Mouse (Mus musculus) forebrain, embryonic 11.5 days (tissue): ENCODE measurements around the gene Lrrtm4. TPM values are rescaled to one million over a fixed set of nuclear protein-coding genes. Genes with fewer than 3 reads are reported as not detected.
A peak's percentile ranks its signal among the peaks of the same experiment; 100 is the strongest.

Experiments used
- ATAC-seq: fragments of 200-750 bp; cut with Nextera tagmentation; replicated peaks from 2 replicates; pipeline ENCODE4 v1.8.0; 2017; ENCODE audit warnings: moderate TSS enrichment; ENCODE audit not compliant: low FRiP score
- DNase-seq: peaks from one replicate; pipeline ENCODE4 v3.0.0-alpha.2; 2017; ENCODE audit warnings: low spot score
- H3K27ac ChIP-seq: fragments of 300-500 bp; sonication (generic); 2 replicates; pipeline ENCODE4 v1.5.1; 2014; ENCODE audit warnings: low read depth, low read length
- H3K27me3 ChIP-seq: fragments of 300-500 bp; sonication (generic); 2 replicates; pipeline ENCODE4 v1.6.1; 2014; ENCODE audit warnings: mild to moderate bottlenecking, low read length, mixed read lengths; ENCODE audit not compliant: control insufficient read depth, insufficient read depth
- H3K36me3 ChIP-seq: fragments of 300-500 bp; sonication (generic); 2 replicates; pipeline ENCODE4 v1.6.1; 2014; ENCODE audit warnings: mild to moderate bottlenecking, low read length, moderate library complexity, mixed read lengths; ENCODE audit not compliant: control insufficient read depth, insufficient read depth
- H3K4me1 ChIP-seq: fragments of 300-500 bp; sonication (generic); replicated peaks from 2 replicates; pipeline ENCODE4 v1.6.1; 2014; ENCODE audit warnings: low read length, mixed read lengths; ENCODE audit not compliant: control insufficient read depth, insufficient read depth
- H3K4me2 ChIP-seq: fragments of 300-500 bp; sonication (generic); 2 replicates; pipeline ENCODE4 v1.6.1; 2014; ENCODE audit warnings: low read depth, mild to moderate bottlenecking, low read length, moderate library complexity, mixed read lengths; ENCODE audit not compliant: severe bottlenecking
- H3K4me3 ChIP-seq: fragments of 300-500 bp; sonication (generic); 2 replicates; pipeline ENCODE4 v1.5.1; 2014; ENCODE audit warnings: low read depth, low read length
- H3K9ac ChIP-seq: fragments of 300-500 bp; sonication (generic); 2 replicates; pipeline ENCODE4 v1.6.1; 2014; ENCODE audit warnings: low read length
- H3K9me3 ChIP-seq: fragments of 300-500 bp; sonication (generic); 2 replicates; pipeline ENCODE4 v1.6.1; 2016; ENCODE audit warnings: low read length, mixed read lengths; ENCODE audit not compliant: control insufficient read depth
- WGBS: fragments of 180-500 bp; shearing (Covaris S2); extraction: QIAGEN DNeasy Blood & Tissue Kit; methylation state at CpG from one replicate; pipeline ENCODE4 v1.1.7; 2014; 5-methylcytosine and 5-hydroxymethylcytosine counted together
- polyA plus RNA-seq: library from polyadenylated mRNA; unstranded; fragments of >200 nt; fragmentation: Nextera tagmentation; extraction: Ambion mirVana; gene quantifications from 2 replicates; pipeline ENCODE4 v1.2.1, GENCODE M21; 2014

Gene Lrrtm4
- polyA plus RNA-seq, result 2.4 and 2.7 TPM in 2 replicates

- Histone ChIP-seq H3K9ac (peak within 1 kb of the TSS; percentile 35), H3K4me1 (no peaks in the 10 kb centered on the region), H3K4me2 (peak within 1 kb of the TSS; percentile 64), H3K36me3 (no peaks in the 10 kb centered on the region), H3K9me3 (no peaks in the 10 kb centered on the region), H3K27ac (no peak within 1 kb of the TSS), H3K4me3 (peak within 1 kb of the TSS; percentile 36), H3K27me3 (no peaks in the 10 kb centered on the region)
- peak; percentile 77 for ATAC-seq
- WGBS, result 8% methylated on average over 6 of the region's 6 CpGs
- peak; percentile 48 for DNase-seq
Observed at GRCm38 (mm10) chr6:80018765-80019164, at the start of gene Lrrtm4. Gene Lrrtm4 (plus strand): TSS chr6:80018877.

GRCm38 (mm10) chr6:80019189-80019860 is 648 bp downstream of the Lrrtm4 start:
- H3K4me1 ChIP-seq, result no peaks in the 10 kb centered on the region
- H3K4me2 ChIP-seq, result peak overlapping the region; percentile 64
- DNase-seq (peak; percentile 51), ATAC-seq (peak; percentile 64)
- H3K36me3 ChIP-seq, result no peaks in the 10 kb centered on the region
- no peaks in the 10 kb centered on the region for H3K9me3 ChIP-seq
- no peaks in the 10 kb centered on the region for H3K27me3 ChIP-seq
- peak overlapping the region; percentile 36 for H3K4me3 ChIP-seq
- peak overlapping the region; percentile 35 for H3K9ac ChIP-seq
- under 1% methylated on average over 14 of the region's 14 CpGs for WGBS
- H3K27ac ChIP-seq, result no peak overlapping the region

- Histone ChIP-seq H3K36me3 (no peaks in the 10 kb centered on the region), H3K9ac (peak overlapping the region; percentile 35), H3K27me3 (no peaks in the 10 kb centered on the region), H3K4me3 (peak overlapping the region; percentile 36), H3K4me2 (peak overlapping the region; percentile 64), H3K27ac (no peak overlapping the region), H3K9me3 (no peaks in the 10 kb centered on the region), H3K4me1 (no peaks in the 10 kb centered on the region)
- DNase-seq (no peak), ATAC-seq (peak; percentile 34; the same call in 1 of the 2 replicates)
- WGBS, result 5% methylated on average over 10 of the region's 10 CpGs
Observed at GRCm38 (mm10) chr6:80019861-80020230, 1.2 kb downstream of the Lrrtm4 start.

- ATAC-seq (no peak), DNase-seq (no peak)
- Histone ChIP-seq H3K27me3 (no peaks in the 10 kb centered on the region), H3K27ac (no peak overlapping the region), H3K4me2 (no peak overlapping the region), H3K4me3 (no peak overlapping the region), H3K9ac (no peak overlapping the region), H3K36me3 (no peaks in the 10 kb centered on the region), H3K9me3 (no peaks in the 10 kb centered on the region), H3K4me1 (no peaks in the 10 kb centered on the region)
Observed at GRCm38 (mm10) chr6:80056849-80057248, 38.2 kb downstream of the Lrrtm4 start.

GRCm38 (mm10) chr6:80078001-80078400 is 59.3 kb downstream of the Lrrtm4 start:
- no peak overlapping the region for H3K27ac ChIP-seq
- ATAC-seq (no peak), DNase-seq (no peak)
- H3K36me3 ChIP-seq, result no peaks in the 10 kb centered on the region
- H3K27me3 ChIP-seq, result no peaks in the 10 kb centered on the region
- no peaks in the 10 kb centered on the region for H3K9me3 ChIP-seq
- 92% methylated on average over 2 of the region's 2 CpGs for WGBS
- no peak overlapping the region for H3K9ac ChIP-seq
- no peak overlapping the region for H3K4me2 ChIP-seq
- no peak overlapping the region for H3K4me3 ChIP-seq
- H3K4me1 ChIP-seq, result no peaks in the 10 kb centered on the region

GRCm38 (mm10) chr6:80079290-80079689 is 60.6 kb downstream of the Lrrtm4 start:
- H3K4me3 ChIP-seq, result no peak overlapping the region
- no peaks in the 10 kb centered on the region for H3K9me3 ChIP-seq
- H3K27ac ChIP-seq, result no peak overlapping the region
- H3K9ac ChIP-seq, result no peak overlapping the region
- H3K4me2 ChIP-seq, result no peak overlapping the region
- ATAC-seq (no peak), DNase-seq (no peak)
- WGBS, result 84% methylated on average over 6 of the region's 6 CpGs
- H3K27me3 ChIP-seq, result no peaks in the 10 kb centered on the region
- H3K36me3 ChIP-seq, result no peaks in the 10 kb centered on the region
- H3K4me1 ChIP-seq, result no peaks in the 10 kb centered on the region

GRCm38 (mm10) chr6:80094909-80095308 is 76.2 kb downstream of the Lrrtm4 start:
- Histone ChIP-seq H3K9me3 (no peaks in the 10 kb centered on the region), H3K4me2 (no peak overlapping the region), H3K27me3 (no peaks in the 10 kb centered on the region), H3K4me1 (no peaks in the 10 kb centered on the region), H3K9ac (no peak overlapping the region), H3K27ac (no peak overlapping the region), H3K36me3 (no peaks in the 10 kb centered on the region), H3K4me3 (no peak overlapping the region)
- ATAC-seq (no peak), DNase-seq (no peak)
- 80% methylated on average over 4 of the region's 4 CpGs for WGBS

GRCm38 (mm10) chr6:80105343-80105742 is 86.7 kb downstream of the Lrrtm4 start:
- WGBS, result 79% methylated on average over 2 of the region's 2 CpGs
- Histone ChIP-seq H3K27ac (no peak overlapping the region), H3K4me1 (no peaks in the 10 kb centered on the region), H3K9ac (no peak overlapping the region), H3K4me2 (no peak overlapping the region), H3K27me3 (no peaks in the 10 kb centered on the region), H3K4me3 (no peak overlapping the region), H3K36me3 (no peaks in the 10 kb centered on the region), H3K9me3 (no peaks in the 10 kb centered on the region)
- ATAC-seq (no peak), DNase-seq (no peak)

- no peaks in the 10 kb centered on the region for H3K4me1 ChIP-seq
- no peak overlapping the region for H3K9ac ChIP-seq
- H3K4me2 ChIP-seq, result no peak overlapping the region
- H3K27ac ChIP-seq, result no peak overlapping the region
- WGBS, result 93% methylated on average over 1 of the region's 1 CpGs
- no peaks in the 10 kb centered on the region for H3K36me3 ChIP-seq
- no peak for ATAC-seq
- no peak overlapping the region for H3K4me3 ChIP-seq
- no peaks in the 10 kb centered on the region for H3K27me3 ChIP-seq
- H3K9me3 ChIP-seq, result no peaks in the 10 kb centered on the region
- DNase-seq, result no peak
Observed at GRCm38 (mm10) chr6:80105843-80106242, 87.2 kb downstream of the Lrrtm4 start.
